Mouse (Mus musculus): ENCODE data around the gene Mfsd4a.

Mfsd4a gene

GRCm38 (mm10) chr1:132065475-132066172 is 2.2 kb downstream of the Mfsd4a start:
- DNase-seq (ENCODE audit: low spot score), result no peak

DNA sequence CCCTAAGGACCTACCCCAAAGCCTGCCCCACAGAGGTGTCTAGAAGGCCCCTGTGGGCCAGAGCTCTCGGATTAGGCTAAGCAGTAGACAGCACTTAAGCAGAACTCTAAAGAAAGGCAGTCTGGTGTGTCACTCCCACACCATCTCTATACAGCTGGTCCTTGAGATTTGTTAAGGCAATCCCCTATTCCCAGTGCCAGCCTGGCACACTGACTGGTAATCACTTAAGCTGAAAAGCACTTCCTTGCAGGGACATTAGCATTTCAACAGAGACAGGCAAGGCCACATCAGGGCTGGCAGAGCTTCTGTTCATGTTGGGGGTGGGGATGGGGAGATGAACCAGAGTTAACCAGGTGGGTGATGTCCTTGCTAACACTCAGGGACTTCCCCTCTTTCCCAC is 2.9 kb downstream of the Mfsd4a start:
- no peak for DNase-seq (ENCODE audit: low spot score)

GRCm38 (mm10) chr1:132063096-132063495 is 4.8 kb downstream of the Mfsd4a start:
- DNase-seq (ENCODE audit: low spot score), result no peak

GRCm38 (mm10) chr1:132061750-132062541 is 5.9 kb downstream of the Mfsd4a start:
- DNase-seq (ENCODE audit: low spot score), result no peak

DNA sequence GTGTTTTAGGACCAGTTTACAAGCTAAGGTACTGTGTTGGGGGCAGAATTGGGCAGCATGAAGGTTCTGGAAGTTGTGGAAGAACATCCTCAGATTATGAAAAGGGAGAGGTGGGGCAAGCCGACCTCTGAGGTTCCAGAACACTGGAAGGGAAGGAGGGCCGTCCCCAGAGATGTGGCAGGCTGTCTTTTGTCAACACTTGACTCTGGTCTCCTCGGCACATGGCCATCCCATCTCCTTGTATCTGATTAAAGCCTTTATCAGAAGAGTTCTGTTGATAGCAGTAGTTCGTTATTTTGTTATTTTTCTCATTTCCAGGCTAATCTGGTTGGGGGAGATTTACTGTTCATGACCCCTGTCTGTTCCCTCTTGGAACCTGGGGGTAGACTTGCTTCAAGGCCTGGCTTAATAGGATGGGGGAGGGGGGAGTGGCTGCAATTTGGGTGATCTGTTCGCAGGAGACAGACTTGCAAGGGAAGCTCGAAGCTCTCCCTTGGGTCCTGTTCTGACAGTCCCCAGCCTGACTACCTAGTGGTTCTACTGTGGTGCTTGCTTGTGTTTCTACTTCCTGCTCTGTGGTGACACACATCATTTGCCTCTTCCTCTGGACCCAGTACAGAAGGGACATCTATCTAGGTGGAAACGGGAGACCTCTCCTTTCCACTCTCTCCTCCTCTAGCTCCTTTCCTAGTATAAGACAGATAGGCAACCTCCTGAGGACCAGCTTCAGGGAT is 7.7 kb downstream of the Mfsd4a start:
- DNase-seq (ENCODE audit: low spot score), result peak; percentile 42

DNA sequence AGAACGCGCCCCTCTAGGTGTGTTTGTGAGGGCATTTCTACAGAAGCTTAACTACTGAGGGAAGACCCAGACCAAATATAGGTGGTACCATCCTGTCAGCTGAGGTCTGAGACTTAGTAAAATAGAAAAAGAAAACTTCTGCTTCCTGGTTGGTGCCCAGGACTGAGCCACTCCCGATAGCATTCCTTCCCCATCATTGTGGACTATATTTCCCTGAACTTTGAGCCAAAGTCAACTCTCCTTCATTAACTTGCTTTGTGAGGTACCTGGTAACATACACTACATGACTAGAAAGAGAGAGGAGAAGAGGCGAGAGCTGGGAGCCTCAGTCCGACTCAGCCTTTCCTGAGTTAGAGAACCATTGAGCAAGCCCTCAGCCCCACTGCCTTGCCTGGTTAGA is 9.3 kb downstream of the Mfsd4a start:
- no peak for DNase-seq (ENCODE audit: low spot score)

DNA sequence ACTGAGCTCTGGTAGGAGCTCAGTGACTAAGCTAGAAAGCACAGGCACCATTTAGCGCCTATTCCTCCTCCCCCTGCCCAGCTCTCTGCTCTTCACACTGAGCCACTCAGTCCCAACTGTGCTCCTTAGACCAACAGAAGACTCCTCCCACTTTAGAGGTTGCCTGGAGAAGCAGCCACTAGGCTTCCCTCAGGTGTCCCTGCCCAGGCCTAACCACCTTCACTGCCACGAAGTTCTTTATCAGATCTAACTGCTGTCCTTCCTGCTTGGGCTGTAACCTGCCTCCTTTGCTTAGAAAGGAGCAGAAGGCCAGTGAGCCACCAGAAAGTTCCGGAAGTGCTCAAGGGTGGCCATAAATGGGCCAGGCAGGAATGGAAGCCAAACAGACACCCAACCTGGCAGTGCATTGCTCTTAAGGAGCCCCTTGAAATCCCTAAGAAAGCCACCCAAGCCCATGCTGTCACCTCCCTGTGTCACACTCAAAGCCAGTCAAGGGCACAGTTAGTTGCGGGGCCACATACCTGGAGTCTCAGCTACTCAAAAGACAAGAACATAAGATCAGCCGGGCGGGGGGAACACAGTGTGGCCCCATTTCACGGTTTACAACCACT is 12.7 kb downstream of the Mfsd4a start:
- no peak for DNase-seq (ENCODE audit: low spot score)

DNA sequence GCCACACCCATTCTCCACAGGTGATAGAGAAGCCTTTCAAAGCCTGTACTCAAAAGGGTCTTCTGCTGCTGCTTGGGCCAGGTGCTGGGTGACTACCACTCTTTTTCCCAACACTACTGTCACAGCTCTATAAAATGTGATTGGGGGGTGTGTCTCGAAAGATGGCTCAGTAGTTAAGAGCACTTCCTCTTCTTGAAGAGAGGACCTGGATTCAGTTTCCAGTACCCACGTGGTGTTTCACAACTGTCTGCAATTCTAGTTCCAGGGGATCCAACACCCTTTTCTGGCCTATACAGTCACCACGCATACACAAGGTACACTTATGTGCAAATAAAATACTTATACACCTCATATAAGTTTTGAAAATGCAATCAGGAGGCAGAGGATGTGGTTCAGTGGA is 13.5 kb downstream of the Mfsd4a start:
- DNase-seq (ENCODE audit: low spot score), result no peak

GRCm38 (mm10) chr1:132051746-132052145 is 16.1 kb downstream of the Mfsd4a start:
- no peak for DNase-seq (ENCODE audit: low spot score)

DNA sequence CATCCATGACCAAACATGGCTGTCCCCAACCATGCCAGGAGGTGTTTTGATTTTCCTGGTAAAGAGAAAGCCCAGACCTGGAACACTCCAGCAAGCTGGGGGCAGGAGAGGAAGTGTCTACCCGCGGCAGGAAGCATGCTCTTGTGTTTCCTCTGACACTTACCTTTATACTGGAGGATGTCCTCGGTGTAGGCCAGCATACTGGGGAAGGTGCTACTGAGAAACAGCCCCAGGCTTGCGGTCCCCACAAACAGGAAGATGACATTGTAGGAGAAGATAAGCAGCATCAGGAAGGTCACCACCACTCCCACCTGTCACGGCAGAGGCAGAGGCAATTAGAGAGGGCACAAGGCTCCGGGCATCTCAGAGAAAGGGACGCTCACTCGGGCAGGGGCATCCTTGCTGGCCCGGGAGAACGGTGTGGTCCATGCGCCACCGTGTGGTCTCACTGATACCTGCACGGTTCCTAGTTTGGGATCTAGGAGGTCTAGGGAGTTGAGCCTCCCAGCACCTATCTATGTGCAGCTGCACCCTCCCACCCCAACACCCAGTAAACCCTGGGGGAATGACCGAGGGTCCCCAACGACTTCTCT is 21.6 kb downstream of the Mfsd4a start:
- peak; percentile 59 for DNase-seq (ENCODE audit: low spot score)

- DNase-seq (ENCODE audit: low spot score), result no peak
These were observed 24.1 kb downstream of the Mfsd4a start for GRCm38 (mm10) chr1:132043759-132044158.

DNA sequence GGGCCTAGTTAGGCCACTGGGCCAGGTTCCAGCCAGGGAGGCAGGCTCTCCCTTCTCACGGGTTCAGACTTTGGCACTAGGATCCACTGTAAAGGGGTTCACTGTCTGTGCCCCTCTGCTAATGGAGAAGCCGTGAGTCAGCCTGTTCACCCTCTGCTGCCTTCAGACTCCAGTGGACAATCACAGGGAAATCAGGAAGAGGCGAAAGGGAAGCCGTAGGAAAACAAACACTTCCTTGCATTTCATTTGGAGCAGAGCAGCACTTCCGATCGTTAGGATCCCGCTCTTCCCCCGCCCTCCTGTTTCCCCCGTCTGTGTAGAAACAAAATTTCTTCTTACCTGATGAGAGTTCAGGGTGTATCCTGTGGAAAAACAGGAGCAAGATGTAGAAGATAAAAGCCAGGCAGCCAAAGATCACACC is 27.7 kb downstream of the Mfsd4a start:
- DNase-seq (ENCODE audit: low spot score), result no peak

DNA sequence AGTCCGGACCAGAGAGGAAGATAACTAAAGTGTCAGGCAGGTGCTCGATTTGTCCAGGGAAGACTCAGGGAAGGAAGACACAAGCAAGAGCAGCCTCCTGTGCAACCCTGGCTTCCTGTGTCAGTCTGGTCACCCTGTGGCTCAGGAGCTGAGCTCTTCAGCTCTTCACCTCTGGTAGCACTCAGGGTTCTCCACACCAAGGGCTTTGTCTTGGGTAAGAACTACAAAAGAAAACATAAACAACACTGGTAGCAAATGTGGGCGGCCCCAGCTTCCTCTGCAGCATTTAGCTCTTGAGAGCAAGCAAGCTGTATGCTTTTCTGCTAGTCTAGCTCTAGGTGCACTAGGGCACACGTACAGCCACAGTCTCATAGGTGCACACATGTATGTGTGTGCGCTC is 29.1 kb downstream of the Mfsd4a start:
- DNase-seq (ENCODE audit: low spot score), result no peak

DNA sequence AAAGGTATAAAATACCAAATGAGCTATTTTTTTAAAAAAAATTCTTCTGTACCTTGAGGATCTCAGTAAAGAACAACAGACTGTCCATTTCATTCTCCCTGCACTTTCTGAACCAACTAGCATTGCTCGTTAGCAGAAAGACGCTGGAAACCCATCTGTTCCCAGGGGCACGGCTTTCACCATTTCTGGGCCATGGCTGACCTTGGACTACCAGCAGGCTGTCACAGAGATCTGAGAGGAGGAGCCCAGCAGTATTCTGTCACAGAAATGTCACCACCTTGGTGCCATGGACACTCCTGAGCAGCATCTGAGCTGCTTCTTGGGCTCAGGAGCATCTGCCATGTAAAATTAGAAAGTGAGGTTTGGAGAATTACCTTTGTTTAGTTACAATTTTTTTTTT is 30.1 kb downstream of the Mfsd4a start:
- no peak for DNase-seq (ENCODE audit: low spot score)

DNA sequence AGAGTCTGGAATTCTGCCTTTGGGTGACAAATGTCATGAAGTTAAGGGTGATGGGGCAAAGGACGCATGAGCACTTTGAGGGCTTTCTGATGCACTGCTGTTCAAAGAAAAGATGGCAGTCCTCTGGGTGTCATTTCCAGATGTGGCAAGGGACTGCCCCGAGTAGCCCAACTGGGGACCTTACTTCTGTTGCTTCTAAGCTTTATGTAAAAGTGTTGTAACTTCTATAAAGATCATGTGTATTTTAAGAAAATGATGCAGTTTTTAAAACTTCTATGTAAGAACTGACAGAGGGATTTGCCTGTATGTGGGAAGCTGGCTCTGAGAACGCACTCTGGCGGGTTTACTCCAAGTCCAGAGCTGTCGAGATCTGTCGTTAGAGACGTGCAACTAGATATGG is 35.7 kb downstream of the Mfsd4a start:
- no peak for DNase-seq (ENCODE audit: low spot score)

- no peak for DNase-seq (ENCODE audit: low spot score)
These were observed 37.3 kb downstream of the Mfsd4a start for GRCm38 (mm10) chr1:132030574-132030973.

GRCm38 (mm10) chr1:132028413-132028812 is 39.4 kb downstream of the Mfsd4a start:
- no peak for DNase-seq (ENCODE audit: low spot score)

DNA sequence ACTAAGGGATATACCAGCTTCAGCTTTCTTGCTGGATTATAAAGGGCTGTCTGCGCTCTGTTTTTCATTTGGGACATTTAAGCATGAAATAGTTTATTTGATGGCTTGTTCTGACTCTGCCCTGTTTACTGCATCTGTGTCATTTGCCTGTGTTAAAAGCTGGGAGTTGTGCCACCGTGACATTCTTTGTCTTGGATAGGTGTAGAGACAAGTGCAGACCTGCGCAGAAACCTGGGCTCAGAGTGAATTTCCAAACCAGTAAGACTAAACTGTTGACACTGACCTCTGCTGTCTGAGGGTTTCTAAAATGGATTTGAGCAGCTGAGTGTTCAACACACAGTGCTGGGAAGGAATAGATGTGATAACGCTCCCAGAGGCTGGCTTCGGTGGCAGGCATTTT is 39.9 kb downstream of the Mfsd4a start:
- no peak for DNase-seq (ENCODE audit: low spot score)

DNA sequence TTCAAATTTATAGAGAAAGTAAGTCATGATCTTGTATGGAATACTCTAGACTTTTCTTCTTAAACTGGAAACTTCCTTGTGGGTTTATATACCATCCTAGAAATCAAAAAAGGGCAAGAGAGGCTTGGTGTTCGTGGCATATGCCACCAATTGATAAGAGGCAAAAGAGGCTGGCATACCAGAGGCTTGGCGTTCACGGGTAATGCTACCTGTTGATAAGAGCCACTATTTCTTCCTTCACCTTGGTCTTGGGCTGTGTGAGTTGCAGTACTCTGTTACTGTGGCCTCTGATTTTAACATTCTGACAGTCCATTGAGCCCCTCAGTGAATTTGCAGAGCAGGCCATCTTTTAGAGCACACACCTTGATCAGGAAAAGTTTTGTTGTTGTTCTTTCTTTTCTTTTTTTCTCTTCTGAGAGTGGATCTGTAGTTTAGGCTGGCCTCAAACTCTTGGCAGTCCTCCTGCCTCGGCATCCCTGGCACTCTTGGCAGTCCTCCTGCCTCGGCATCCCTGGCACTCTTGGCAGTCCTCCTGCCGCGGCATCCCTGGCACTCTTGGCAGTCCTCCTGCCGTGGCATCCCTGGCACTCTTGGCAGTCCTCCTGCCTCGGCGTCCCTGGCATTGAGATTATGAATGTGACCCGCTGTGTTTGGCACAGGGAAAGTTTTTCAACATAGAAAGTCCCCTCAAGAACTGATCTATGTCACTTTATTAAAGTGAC is 40.8 kb downstream of the Mfsd4a start:
- DNase-seq (ENCODE audit: low spot score), result no peak

DNA sequence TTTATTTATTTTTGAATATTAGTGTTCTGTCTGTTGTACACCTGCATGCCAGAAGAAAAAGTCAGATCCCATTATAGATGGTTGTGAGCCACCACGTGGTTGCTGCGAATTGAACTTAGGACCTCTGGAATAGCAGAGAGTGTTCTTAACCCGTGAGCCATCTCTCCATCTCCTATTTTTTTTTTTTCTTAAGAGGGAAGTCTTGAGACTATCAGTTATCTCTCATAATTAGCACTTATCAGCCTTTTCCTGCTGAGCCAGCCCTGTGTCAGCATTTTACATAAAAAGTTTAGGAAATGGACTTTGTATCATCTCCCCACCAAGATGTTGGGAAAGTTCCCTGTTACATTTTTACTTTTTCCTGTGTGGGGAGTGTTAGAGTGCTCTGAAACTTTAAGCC is 45.8 kb downstream of the Mfsd4a start:
- DNase-seq (ENCODE audit: low spot score), result no peak

DNA sequence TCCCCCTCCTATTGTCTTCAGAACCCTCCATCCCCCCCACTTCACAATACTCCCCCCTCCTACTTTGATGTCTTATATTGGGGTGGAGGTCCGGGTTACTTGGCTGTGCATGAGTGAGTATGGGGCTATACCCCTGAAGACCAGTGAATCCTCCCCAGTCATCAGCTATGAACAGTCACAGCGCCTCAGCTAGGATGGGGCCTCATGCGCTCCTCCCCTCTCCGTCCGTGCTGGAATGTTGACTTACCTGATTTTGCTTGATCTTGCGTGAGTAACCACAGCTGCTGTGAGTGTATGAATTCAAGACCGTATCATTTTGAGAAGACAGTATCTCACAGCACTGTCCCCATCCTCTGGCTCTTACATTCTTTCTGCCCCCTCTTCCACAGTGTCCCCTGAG is 48.0 kb downstream of the Mfsd4a start:
- no peak for DNase-seq (ENCODE audit: low spot score)

Data from MN1 (cell line).